Mouse (Mus musculus) heart, postnatal 0 days (tissue): ENCODE measurements at regions not wholly inside any gene's neighbourhood (a gene's known extent, or its start where the extent isn't known, plus 50 kb on each side); places are given as distances from the start of the nearest gene placed in this dataset.
A peak's percentile ranks its signal among the peaks of the same experiment; 100 is the strongest.

Experiments
- ATAC-seq: fragments of 200-750 bp; cut with Nextera tagmentation; 2 replicates; pipeline ENCODE4 v1.8.0; 2017; ENCODE audit warnings: low read depth, moderate number of reproducible peaks, moderate library complexity; ENCODE audit not compliant: insufficient read depth
- DNase-seq: peaks from one replicate; pipeline ENCODE4 v3.0.0-alpha.2; 2016; ENCODE audit warnings: low spot score
- H3K27ac ChIP-seq: fragments of 300-500 bp; sonication (generic); 2 replicates; pipeline ENCODE4 v1.5.1; 2014; ENCODE audit warnings: low read depth, mild to moderate bottlenecking
- H3K27me3 ChIP-seq: fragments of 300-500 bp; sonication (generic); 2 replicates; pipeline ENCODE4 v1.6.1; 2014; ENCODE audit warnings: low read length, mixed read lengths; ENCODE audit not compliant: control insufficient read depth, insufficient read depth
- H3K36me3 ChIP-seq: fragments of 300-500 bp; sonication (generic); replicated peaks from 2 replicates; pipeline ENCODE4 v1.6.1; 2014; ENCODE audit warnings: low read length, mixed read lengths; ENCODE audit not compliant: control insufficient read depth, insufficient read depth
- H3K4me1 ChIP-seq: fragments of 300-500 bp; sonication (generic); 2 replicates; pipeline ENCODE4 v1.6.1; 2014; ENCODE audit warnings: antibody characterized with exemption; ENCODE audit not compliant: control insufficient read depth, insufficient read depth
- H3K4me2 ChIP-seq: fragments of 300-500 bp; sonication (generic); 2 replicates; pipeline ENCODE4 v1.6.1; 2014; ENCODE audit warnings: low read depth, mild to moderate bottlenecking, low read length, moderate library complexity
- H3K4me3 ChIP-seq: fragments of 300-500 bp; sonication (generic); 2 replicates; pipeline ENCODE4 v1.5.1; 2014; ENCODE audit warnings: low read depth, low read length
- H3K9ac ChIP-seq: fragments of 300-500 bp; sonication (generic); replicated peaks from 2 replicates; pipeline ENCODE4 v1.6.1; 2014; ENCODE audit warnings: low read depth, low read length, mixed read lengths
- H3K9me3 ChIP-seq: fragments of 300-500 bp; sonication (generic); replicated peaks from 2 replicates; pipeline ENCODE4 v1.6.1; 2016; ENCODE audit warnings: low read length; ENCODE audit not compliant: control insufficient read depth
- CTCF ChIP-seq: IDR thresholded peaks from 2 replicates; pipeline ENCODE4 v1.5.1; 2016; ENCODE audit warnings: antibody characterized with exemption, control low read depth, low read depth
- EP300 ChIP-seq: IDR thresholded peaks from 2 replicates; pipeline ENCODE4 v1.6.1; 2016; ENCODE audit warnings: antibody characterized with exemption, low read depth
- WGBS: fragments of 180-500 bp; shearing (Covaris S2); extraction: QIAGEN DNeasy Blood & Tissue Kit; methylation state at CpG from one replicate; pipeline ENCODE4 v1.1.7; 2014; 5-methylcytosine and 5-hydroxymethylcytosine counted together

DNA sequence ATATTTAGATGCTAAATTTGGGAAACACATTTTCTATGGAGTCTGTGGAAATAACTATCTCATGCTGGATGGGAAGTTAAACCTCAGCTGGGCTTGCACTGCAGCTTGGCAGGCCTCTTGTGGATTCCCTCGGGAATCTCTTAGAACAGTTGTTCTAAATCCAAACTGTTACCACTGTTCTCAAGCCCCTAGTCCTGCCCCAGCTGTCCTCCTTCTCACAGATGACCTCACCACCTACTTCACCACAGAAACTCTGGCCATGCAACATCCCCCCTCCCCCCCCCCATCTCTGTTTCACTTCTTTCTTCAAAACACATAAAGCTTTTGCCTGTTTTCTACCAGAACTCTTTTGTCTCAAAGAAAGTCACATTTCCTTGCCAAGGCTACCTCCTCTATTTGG is 136.6 kb upstream of the Wdr44 start:
- TF ChIP-seq EP300 (no peak), CTCF (no peak)
- peak; percentile 36 for DNase-seq
- Histone ChIP-seq H3K4me3 (no peak overlapping the region), H3K27me3 (no peaks in the 10 kb centered on the region), H3K9me3 (no peaks in the 10 kb centered on the region), H3K36me3 (no peaks in the 10 kb centered on the region), H3K9ac (no peak overlapping the region), H3K27ac (no peak overlapping the region), H3K4me1 (no peaks in the 10 kb centered on the region), H3K4me2 (no peak overlapping the region)
- peak; percentile 68; the same call in 1 of the 2 replicates for ATAC-seq
- WGBS = 27% methylated on average over 1 of the region's 1 CpGs

DNA sequence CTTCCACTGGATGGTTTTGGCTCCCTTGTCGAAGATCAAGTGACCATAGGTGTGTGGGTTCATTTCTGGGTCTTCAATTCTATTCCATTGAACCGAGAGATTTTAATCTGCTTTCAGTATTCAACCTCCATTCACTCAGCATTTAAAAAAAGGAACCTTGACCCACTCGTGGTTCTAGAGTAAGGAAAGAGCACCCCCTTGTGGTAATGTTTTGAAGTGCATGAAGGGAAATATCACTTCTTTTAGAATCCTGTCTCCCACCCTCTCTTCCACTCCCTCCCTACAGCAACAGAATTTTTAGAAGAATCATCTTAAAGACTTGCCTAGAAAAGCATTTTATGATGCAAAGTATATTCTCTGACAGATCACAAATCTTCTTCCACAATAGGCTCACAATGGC is 127.3 kb upstream of the Wdr44 start:
- H3K4me1 ChIP-seq = no peaks in the 10 kb centered on the region
- no peaks in the 10 kb centered on the region for H3K27me3 ChIP-seq
- H3K4me3 ChIP-seq = no peak overlapping the region
- no peak overlapping the region for H3K9ac ChIP-seq
- H3K36me3 ChIP-seq = no peaks in the 10 kb centered on the region
- TF ChIP-seq CTCF (peak; percentile 58), EP300 (no peak)
- ATAC-seq (no peak), DNase-seq (no peak)
- WGBS = 11% methylated on average over 3 of the region's 3 CpGs
- no peak overlapping the region for H3K4me2 ChIP-seq
- H3K9me3 ChIP-seq = no peaks in the 10 kb centered on the region
- no peak overlapping the region for H3K27ac ChIP-seq
